Mouse (Mus musculus): Measurements from ENCODE around the gene Wscd2. TPM values are rescaled to one million over a fixed set of nuclear protein-coding genes. Genes with fewer than 3 reads are reported as not detected.

Gene Wscd2
- 24.4 and 25.1 TPM in 2 replicates for total RNA-seq (2014; rRNA removed)
- polyA plus RNA-seq (2015; fragmentation: Nextera tagmentation; extraction: Ambion mirVana), result 8.1 and 10.2 TPM in 2 replicates

DNA sequence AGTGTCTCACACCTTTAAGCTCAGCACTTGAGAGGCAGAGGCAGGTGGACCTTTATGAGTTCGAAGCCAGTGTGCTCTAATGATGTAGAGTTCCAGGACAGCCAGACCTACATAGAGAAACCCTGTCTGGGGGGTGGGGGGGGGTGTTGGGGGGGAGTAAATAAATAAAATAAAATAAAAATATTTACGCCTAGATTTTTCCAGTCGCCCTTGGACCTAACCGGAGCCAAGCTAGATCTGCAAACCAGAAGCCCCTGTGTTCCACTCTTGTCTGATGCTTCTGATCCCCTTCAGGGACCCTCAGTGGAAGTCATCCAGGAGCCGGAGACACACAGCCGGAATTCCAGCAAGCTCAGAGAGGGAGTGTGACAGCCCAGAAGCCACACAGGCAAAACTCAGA lies at the start of gene Wscd2:
Gene Wscd2 (plus strand): TSS at position 301 of the 400 bp plus-strand sequence.
- H3K4me3 ChIP-seq (ENCODE audit: low read depth, low read length), result peak within 1 kb of the TSS; percentile 66
- ATAC-seq, result no peak; the same call in 1 of the 2 replicates
- no peaks in the 10 kb centered on the region for H3K36me3 ChIP-seq (ENCODE audit: insufficient read depth)
- no peak for DNase-seq
- no peaks in the 10 kb centered on the region for H3K27me3 ChIP-seq (ENCODE audit: insufficient read depth, low read length)
- no peak for TF ChIP-seq CTCF (IDR thresholded peaks at IDR 0.05; ENCODE audit: low read depth)
- H3K9ac ChIP-seq, result peak within 1 kb of the TSS; percentile 88
- H3K4me2 ChIP-seq (ENCODE audit: low read depth), result peak within 1 kb of the TSS; percentile 83
- WGBS, result 51% methylated on average over 6 of the region's 6 CpGs
- H3K4me1 ChIP-seq (ENCODE audit: insufficient read depth), result peaks cover 16% of the 10 kb centered on the region
- H3K27ac ChIP-seq (ENCODE audit: low read depth, low read length), result peak within 1 kb of the TSS; percentile 86
- H3K9me3 ChIP-seq (ENCODE audit: low read length), result no peaks in the 10 kb centered on the region

DNA sequence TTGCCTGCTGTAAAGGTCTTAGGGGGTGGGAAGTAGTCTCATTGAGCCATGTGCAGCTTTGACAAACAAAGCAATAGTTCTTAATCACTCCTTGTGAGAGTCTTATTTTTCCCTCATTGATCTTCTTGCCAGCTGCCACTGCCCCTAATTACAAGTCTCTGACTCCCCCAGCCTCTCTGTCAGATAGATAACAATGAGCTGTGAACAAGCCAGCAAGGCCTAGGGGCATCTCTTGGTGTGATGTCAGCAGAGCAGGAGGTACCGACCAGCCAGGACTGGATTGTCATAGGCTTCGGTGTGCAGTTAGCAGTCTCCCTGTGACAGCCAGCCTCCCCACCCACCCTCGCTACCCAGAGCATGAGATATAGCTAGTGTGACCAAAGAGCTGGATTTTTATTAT lies 48.0 kb upstream of the Wscd2 start:
- no peaks in the 10 kb centered on the region for H3K4me1 ChIP-seq (ENCODE audit: insufficient read depth)
- H3K36me3 ChIP-seq (ENCODE audit: insufficient read depth), result no peaks in the 10 kb centered on the region
- 35% methylated on average over 3 of the region's 3 CpGs for WGBS
- no peak overlapping the region for H3K4me3 ChIP-seq (ENCODE audit: low read depth, low read length)
- H3K9ac ChIP-seq, result no peak overlapping the region
- no peak overlapping the region for H3K4me2 ChIP-seq (ENCODE audit: low read depth)
- DNase-seq (no peak), ATAC-seq (no peak)
- TF ChIP-seq CTCF (IDR thresholded peaks at IDR 0.05; ENCODE audit: low read depth), result no peak
- H3K9me3 ChIP-seq (ENCODE audit: low read length), result no peaks in the 10 kb centered on the region
- H3K27me3 ChIP-seq (ENCODE audit: insufficient read depth, low read length), result no peaks in the 10 kb centered on the region
- no peak overlapping the region for H3K27ac ChIP-seq (ENCODE audit: low read depth, low read length)

DNA sequence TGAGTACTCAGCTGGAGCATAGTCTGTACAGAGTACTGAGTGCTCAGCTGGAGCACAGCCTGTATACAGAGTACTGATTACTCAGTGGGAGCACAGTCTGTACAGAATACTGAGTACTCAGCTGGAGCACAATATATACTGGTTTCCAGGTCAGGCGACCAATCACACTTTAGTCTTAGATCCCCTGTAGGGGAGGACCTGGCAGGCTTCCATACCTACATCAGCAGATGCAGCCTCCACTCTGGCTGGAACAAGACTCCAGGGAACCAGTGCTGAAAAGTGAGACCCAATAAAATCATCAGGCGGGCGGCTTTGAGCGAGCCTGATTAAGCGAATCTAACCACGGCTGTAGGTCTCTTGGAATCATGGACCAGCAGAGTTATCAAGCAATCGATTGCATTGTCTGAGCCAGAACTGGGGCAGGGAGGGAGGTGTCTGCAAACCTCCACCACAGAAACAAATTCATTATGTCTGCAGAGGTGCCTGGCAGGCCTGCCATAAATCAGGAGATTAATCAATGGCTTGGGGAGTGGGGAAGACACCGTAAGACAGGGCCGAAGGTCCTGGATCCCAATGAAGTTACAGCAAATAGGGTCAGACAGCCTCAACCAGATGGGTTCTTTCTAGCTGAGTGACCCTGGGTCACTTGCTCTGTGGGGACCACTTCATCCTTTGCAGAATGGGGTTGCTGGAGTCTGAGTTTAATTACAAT lies 42.0 kb upstream of the Wscd2 start:
- no peak overlapping the region for H3K4me2 ChIP-seq (ENCODE audit: low read depth)
- WGBS, result 62% methylated on average over 9 of the region's 9 CpGs
- no peak for TF ChIP-seq CTCF (IDR thresholded peaks at IDR 0.05; ENCODE audit: low read depth)
- H3K9me3 ChIP-seq (ENCODE audit: low read length), result no peaks in the 10 kb centered on the region
- no peaks in the 10 kb centered on the region for H3K27me3 ChIP-seq (ENCODE audit: insufficient read depth, low read length)
- ATAC-seq (no peak), DNase-seq (no peak)
- peaks cover 3% of the 10 kb centered on the region; the same call in 1 of the 2 replicates for H3K4me1 ChIP-seq (ENCODE audit: insufficient read depth)
- H3K9ac ChIP-seq, result no peak overlapping the region
- H3K36me3 ChIP-seq (ENCODE audit: insufficient read depth), result no peaks in the 10 kb centered on the region
- no peak overlapping the region for H3K27ac ChIP-seq (ENCODE audit: low read depth, low read length)
- H3K4me3 ChIP-seq (ENCODE audit: low read depth, low read length), result no peak overlapping the region

DNA sequence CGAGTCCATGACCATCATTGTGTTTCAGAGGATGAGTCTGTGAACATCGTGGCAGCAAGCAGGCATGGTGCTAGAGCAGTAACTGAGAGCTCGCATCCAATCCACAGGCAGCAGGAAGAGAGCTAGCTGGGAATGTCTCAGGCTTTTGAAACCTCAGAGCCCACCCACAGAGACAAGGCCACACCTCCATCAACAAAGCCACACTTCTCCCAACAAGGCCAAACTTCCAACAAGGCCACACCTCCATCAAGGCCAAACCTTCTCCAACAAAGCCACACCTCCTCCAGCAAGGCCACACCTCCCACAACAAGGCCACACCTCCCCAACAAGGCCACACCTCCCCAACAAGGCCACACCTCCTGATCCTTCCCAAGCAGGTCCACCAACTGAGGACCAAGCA lies 40.8 kb upstream of the Wscd2 start:
- TF ChIP-seq CTCF (IDR thresholded peaks at IDR 0.05; ENCODE audit: low read depth), result no peak
- no peak overlapping the region for H3K4me3 ChIP-seq (ENCODE audit: low read depth, low read length)

DNA sequence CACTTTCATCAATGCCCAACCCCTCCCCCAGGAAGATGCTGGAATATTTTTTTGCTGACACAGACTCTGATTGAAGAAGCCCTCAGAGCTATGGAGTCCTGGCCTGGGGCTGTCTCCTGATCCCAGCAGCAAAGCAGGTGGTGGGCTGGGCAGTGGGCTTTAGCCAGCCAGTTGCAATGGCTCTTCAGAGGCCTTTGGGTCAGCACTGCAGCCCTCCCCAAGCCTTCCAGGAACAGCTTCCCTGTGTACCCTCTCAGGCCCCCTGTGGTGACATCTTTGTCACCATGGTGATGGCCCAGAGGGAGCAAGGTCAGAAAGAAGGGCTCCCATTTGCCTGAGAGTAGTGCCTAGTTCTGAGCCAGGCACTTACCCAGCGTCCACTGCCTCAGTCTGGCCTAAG lies 37.4 kb upstream of the Wscd2 start:
- Histone ChIP-seq H3K27me3 (ENCODE audit: insufficient read depth, low read length) (no peaks in the 10 kb centered on the region), H3K4me2 (ENCODE audit: low read depth) (no peak overlapping the region), H3K9ac (no peak overlapping the region), H3K4me3 (ENCODE audit: low read depth, low read length) (no peak overlapping the region), H3K27ac (ENCODE audit: low read depth, low read length) (no peak overlapping the region), H3K9me3 (ENCODE audit: low read length) (no peaks in the 10 kb centered on the region), H3K36me3 (ENCODE audit: insufficient read depth) (no peaks in the 10 kb centered on the region), H3K4me1 (ENCODE audit: insufficient read depth) (peaks cover 3% of the 10 kb centered on the region; the same call in 1 of the 2 replicates)
- no peak for ATAC-seq
- TF ChIP-seq CTCF (IDR thresholded peaks at IDR 0.05; ENCODE audit: low read depth), result no peak
- no peak for DNase-seq
- 6% methylated on average over 1 of the region's 1 CpGs for WGBS

More for the DNA sequence above, 40.8 kb upstream of the Wscd2 start:
- H3K36me3 ChIP-seq (ENCODE audit: insufficient read depth), result no peaks in the 10 kb centered on the region
- no peaks in the 10 kb centered on the region for H3K9me3 ChIP-seq (ENCODE audit: low read length)
- H3K4me2 ChIP-seq (ENCODE audit: low read depth), result no peak overlapping the region
- no peak for ATAC-seq
- WGBS, result 79% methylated on average over 3 of the region's 3 CpGs
- H3K4me1 ChIP-seq (ENCODE audit: insufficient read depth), result peaks cover 3% of the 10 kb centered on the region; the same call in 1 of the 2 replicates
- H3K27ac ChIP-seq (ENCODE audit: low read depth, low read length), result no peak overlapping the region
- H3K27me3 ChIP-seq (ENCODE audit: insufficient read depth, low read length), result no peaks in the 10 kb centered on the region
- H3K9ac ChIP-seq, result no peak overlapping the region
- no peak for DNase-seq

DNA sequence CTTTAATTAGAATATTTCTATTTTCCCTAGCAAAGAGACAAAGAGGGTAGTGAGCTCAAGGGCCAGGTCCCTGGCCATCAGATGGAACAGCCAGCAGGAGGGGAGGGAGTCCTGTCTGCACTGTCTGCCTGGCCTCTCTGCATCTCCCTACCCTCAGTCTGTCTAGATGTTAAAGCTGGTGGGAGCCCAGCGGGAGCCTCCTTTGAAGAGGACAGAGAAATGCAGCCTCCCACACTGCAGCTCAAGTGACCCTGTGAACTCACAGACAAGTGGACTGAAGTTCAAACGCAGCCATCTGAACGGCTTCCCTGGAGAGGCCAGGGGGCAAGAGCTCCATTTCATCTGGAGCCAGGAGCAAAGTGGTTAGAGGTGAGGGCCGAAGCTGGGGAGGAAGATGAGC lies 36.8 kb upstream of the Wscd2 start:
- H3K4me3 ChIP-seq (ENCODE audit: low read depth, low read length), result no peak overlapping the region
- H3K9ac ChIP-seq, result no peak overlapping the region
- H3K27ac ChIP-seq (ENCODE audit: low read depth, low read length), result no peak overlapping the region
- H3K9me3 ChIP-seq (ENCODE audit: low read length), result no peaks in the 10 kb centered on the region
- ATAC-seq, result peak; percentile 36; the same call in 1 of the 2 replicates
- DNase-seq, result no peak
- peaks cover 3% of the 10 kb centered on the region; the same call in 1 of the 2 replicates for H3K4me1 ChIP-seq (ENCODE audit: insufficient read depth)
- no peak for TF ChIP-seq CTCF (IDR thresholded peaks at IDR 0.05; ENCODE audit: low read depth)
- WGBS, result 4% methylated on average over 4 of the region's 4 CpGs
- no peak overlapping the region for H3K4me2 ChIP-seq (ENCODE audit: low read depth)
- H3K36me3 ChIP-seq (ENCODE audit: insufficient read depth), result no peaks in the 10 kb centered on the region
- H3K27me3 ChIP-seq (ENCODE audit: insufficient read depth, low read length), result no peaks in the 10 kb centered on the region

DNA sequence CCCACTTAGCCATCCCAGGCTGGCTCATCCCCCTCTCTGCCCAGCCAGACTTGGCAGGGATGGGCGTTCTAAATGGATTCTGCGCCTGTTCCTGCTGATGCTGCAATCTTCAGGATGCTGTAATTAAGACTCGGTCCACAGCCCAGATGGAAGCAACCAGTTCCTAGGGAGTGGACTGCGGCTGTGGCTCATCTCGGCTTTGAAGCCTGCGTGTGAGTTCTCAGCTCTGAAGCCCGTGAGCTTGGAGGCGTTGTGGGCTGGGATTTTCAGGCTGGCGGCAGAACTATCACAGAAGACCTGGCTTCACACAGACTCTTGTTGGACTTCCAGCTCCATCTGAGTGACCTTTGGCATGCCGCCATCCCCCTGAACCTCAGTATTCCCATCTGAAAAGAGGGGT lies 34.1 kb upstream of the Wscd2 start:
- Histone ChIP-seq H3K4me2 (ENCODE audit: low read depth) (no peak overlapping the region), H3K9me3 (ENCODE audit: low read length) (no peaks in the 10 kb centered on the region), H3K4me1 (ENCODE audit: insufficient read depth) (peaks cover 14% of the 10 kb centered on the region), H3K36me3 (ENCODE audit: insufficient read depth) (no peaks in the 10 kb centered on the region), H3K9ac (no peak overlapping the region), H3K27ac (ENCODE audit: low read depth, low read length) (no peak overlapping the region), H3K27me3 (ENCODE audit: insufficient read depth, low read length) (no peaks in the 10 kb centered on the region), H3K4me3 (ENCODE audit: low read depth, low read length) (no peak overlapping the region)
- WGBS, result 72% methylated on average over 10 of the region's 10 CpGs
- DNase-seq (peak; percentile 35), ATAC-seq (no peak)
- no peak for TF ChIP-seq CTCF (IDR thresholded peaks at IDR 0.05; ENCODE audit: low read depth)

Measured in forebrain, postnatal 0 days (tissue).